Mouse (Mus musculus) liver (tissue): ENCODE measurements around the gene Celsr1.
"Not testable (repeated sequence)": the region's sequence is repeated elsewhere in the genome, so short reads cannot be mapped to it uniquely, and the experiment has no call there.

Experiments
- DNase-seq: peaks from one replicate; pipeline ENCODE4 v3.0.0-alpha.2; 2020; ENCODE audit warnings: mixed read lengths

Gene Celsr1

GRCm38 (mm10) chr15:86064191-86064849 is 30.7 kb upstream of the Celsr1 start:
- no peak for DNase-seq

GRCm38 (mm10) chr15:86061848-86062481 is 28.4 kb upstream of the Celsr1 start:
- DNase-seq, result no peak

GRCm38 (mm10) chr15:86061221-86061620 is 27.6 kb upstream of the Celsr1 start:
- DNase-seq, result no peak

- no peak for DNase-seq
Measured at GRCm38 (mm10) chr15:86060581-86060980, 27.0 kb upstream of the Celsr1 start.

- peak; percentile 55 for DNase-seq
Measured at GRCm38 (mm10) chr15:86059835-86060380, 26.3 kb upstream of the Celsr1 start.

GRCm38 (mm10) chr15:86058931-86059834 is 25.6 kb upstream of the Celsr1 start:
- DNase-seq, result no peak

- DNase-seq, result peak; percentile 90
Measured at GRCm38 (mm10) chr15:86058394-86058915, 24.9 kb upstream of the Celsr1 start.

GRCm38 (mm10) chr15:86057908-86058307 is 24.3 kb upstream of the Celsr1 start:
- DNase-seq, result no peak

- peak; percentile 42 for DNase-seq
Measured at GRCm38 (mm10) chr15:86057413-86057812, 23.8 kb upstream of the Celsr1 start, which contains the start of gene Gramd4. TSS of gene Gramd4 (plus strand) at chr15:86057695.

- DNase-seq, result no peak
Measured at GRCm38 (mm10) chr15:86056221-86056760, 22.7 kb upstream of the Celsr1 start.

- not testable (repeated sequence) for DNase-seq
Measured at GRCm38 (mm10) chr15:86054861-86055260, 21.3 kb upstream of the Celsr1 start.

GRCm38 (mm10) chr15:86053890-86054536 is 20.4 kb upstream of the Celsr1 start:
- DNase-seq, result peak; percentile 87

- DNase-seq, result no peak
Measured at GRCm38 (mm10) chr15:86051878-86052478, 18.4 kb upstream of the Celsr1 start.

- peak; percentile 72 for DNase-seq
Measured at GRCm38 (mm10) chr15:86051152-86051551, 17.6 kb upstream of the Celsr1 start.

- DNase-seq, result no peak
Measured at GRCm38 (mm10) chr15:86050170-86050743, 16.7 kb upstream of the Celsr1 start.

- DNase-seq, result no peak
Measured at GRCm38 (mm10) chr15:86049510-86049909, 15.9 kb upstream of the Celsr1 start.

- no peak for DNase-seq
Measured at GRCm38 (mm10) chr15:86042364-86042763, 8.8 kb upstream of the Celsr1 start.

- no peak for DNase-seq
Measured at GRCm38 (mm10) chr15:86041421-86041820, 7.8 kb upstream of the Celsr1 start.

- DNase-seq, result peak; percentile 77
Measured at GRCm38 (mm10) chr15:86038802-86039201, 5.2 kb upstream of the Celsr1 start.

GRCm38 (mm10) chr15:86035913-86036312 is 2.3 kb upstream of the Celsr1 start:
- DNase-seq, result no peak

GRCm38 (mm10) chr15:86034781-86035360 is 1.3 kb upstream of the Celsr1 start:
- DNase-seq, result no peak
